In the genomic region with DNA sequence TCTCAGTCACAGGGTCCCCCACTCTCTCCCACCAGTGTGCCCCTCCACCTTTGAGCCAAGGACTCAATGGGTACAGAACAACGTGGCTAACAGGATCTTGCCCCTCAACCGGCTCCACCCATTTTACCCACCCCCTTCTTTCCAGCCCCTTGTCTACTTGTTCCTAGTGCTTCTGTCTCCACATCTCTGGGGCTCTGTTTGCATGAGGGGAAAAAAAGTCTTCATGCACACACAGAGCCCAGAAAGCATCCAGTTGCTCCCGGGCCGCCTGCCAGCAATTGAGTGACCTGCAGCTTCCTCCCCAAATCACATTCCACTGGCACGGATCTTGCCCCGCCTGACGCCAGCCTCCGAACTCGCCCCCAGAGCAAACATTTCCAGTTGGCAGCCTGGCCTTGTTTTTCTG, we compare ENCODE assay signal across 9 mouse cellular contexts. TPM values are rescaled to one million over a fixed set of nuclear protein-coding genes. Genes with fewer than 3 reads are reported as not detected.
DNase-seq lines count a peak whose midpoint lies in the region; ATAC-seq and TF ChIP-seq lines count a peak whose summit lies in the region.
"Had no signal": no experiment of that assay in that cellular context is flagged by ENCODE, and none has a peak within 500 bp of the region (broad histone marks: within the 10 kb centered on the region; RNA-seq: fewer than 3 reads in every experiment).

No protein-coding gene starts in this region.

- peak overlapping the region; percentile 19; the same call in 1 of the 2 replicates for H3K4me2 ChIP-seq in hindbrain, embryonic 14.5 days (replicated peaks)
- H3K4me2 ChIP-seq in lung, postnatal 0 days (replicated peaks; ENCODE audit: low read depth, low read length) = 0 out of 2 replicates have a peak overlapping the region, but pooled peaks have one; percentile 15

- ATAC-seq in hindbrain, embryonic 14.5 days (ENCODE audit: low FRiP score) = peak; percentile 75; the same call in 1 of the 2 replicates
- peak; percentile 84 for ATAC-seq in lung, postnatal 0 days

- no peak for TF ChIP-seq CTCF in cerebellum, adult 2 months (IDR thresholded peaks at IDR 0.05; ENCODE audit: borderline replicate concordance, insufficient read depth, low read depth, low read length)
- peak; percentile 13 for TF ChIP-seq CTCF in lung, postnatal 0 days (IDR thresholded peaks at IDR 0.05)
- TF ChIP-seq CTCF in small intestine, adult 2 months (IDR thresholded peaks at IDR 0.05; ENCODE audit: extremely low read depth, insufficient read length, insufficient replicate concordance, low read depth, low read length) = no peak
- no peak for TF ChIP-seq CTCF in thymus, adult 2 months (IDR thresholded peaks at IDR 0.05; ENCODE audit: borderline replicate concordance, control insufficient read depth, extremely low read depth, insufficient read depth, low read length, poor library complexity)

- peak; percentile 83 for TF ChIP-seq EP300 in lung, postnatal 0 days (IDR thresholded peaks at IDR 0.05)

- no peak for TF ChIP-seq POLR2A in cerebellum, adult 2 months (IDR thresholded peaks at IDR 0.05; ENCODE audit: borderline replicate concordance, insufficient read depth, low read length)
- no peak for TF ChIP-seq POLR2A in small intestine, adult 2 months (IDR thresholded peaks at IDR 0.05; ENCODE audit: low read depth, low read length)
- TF ChIP-seq POLR2A in thymus, adult 2 months (IDR thresholded peaks at IDR 0.05; ENCODE audit: control insufficient read depth, extremely low read depth, insufficient read depth, low read length, poor library complexity) = no peak

- peaks cover 15% of the 10 kb centered on the region; the same call in 1 of the 2 replicates for H3K4me1 ChIP-seq in cerebellum, adult 2 months (ENCODE audit: control insufficient read depth, insufficient read depth, low read length)
- no peaks in the 10 kb centered on the region; the same call in 1 of the 2 replicates for H3K4me1 ChIP-seq in hindbrain, embryonic 14.5 days (replicated peaks; ENCODE audit: control insufficient read depth, insufficient read depth, low read length)
- H3K4me1 ChIP-seq in lung, postnatal 0 days (ENCODE audit: insufficient read depth, low read depth, low read length) = peaks cover 31% of the 10 kb centered on the region
- H3K4me1 ChIP-seq in small intestine, adult 2 months (ENCODE audit: control insufficient read depth, insufficient read depth, insufficient read length, low read length) = peaks cover 3% of the 10 kb centered on the region; the same call in 1 of the 2 replicates
- no peaks in the 10 kb centered on the region for H3K4me1 ChIP-seq in thymus, adult 2 months (replicated peaks; ENCODE audit: control insufficient read depth, insufficient read depth, low read length)

- no peaks in the 10 kb centered on the region for H3K9me3 ChIP-seq in hindbrain, embryonic 14.5 days (ENCODE audit: control insufficient read depth, low read length)
- no peaks in the 10 kb centered on the region for H3K9me3 ChIP-seq in lung, postnatal 0 days (ENCODE audit: low read length)

- H3K4me3 ChIP-seq in cerebellum, adult 2 months (replicated peaks; ENCODE audit: insufficient read depth, low read depth, low read length) = no peak overlapping the region
- no peak overlapping the region for H3K4me3 ChIP-seq in hindbrain, embryonic 14.5 days (replicated peaks; ENCODE audit: low read length)
- no peak overlapping the region for H3K4me3 ChIP-seq in lung, postnatal 0 days (ENCODE audit: low read depth, low read length)
- no peak overlapping the region for H3K4me3 ChIP-seq in small intestine, adult 2 months (ENCODE audit: low read depth, low read length)
- H3K4me3 ChIP-seq in thymus, adult 2 months (ENCODE audit: control insufficient read depth, insufficient read depth, low read length) = no peak overlapping the region

- no peak overlapping the region for H3K27ac ChIP-seq in cerebellum, adult 2 months (ENCODE audit: insufficient read depth, low read length)
- peak overlapping the region; percentile 77 for H3K27ac ChIP-seq in hindbrain, embryonic 14.5 days
- peak overlapping the region; percentile 95 for H3K27ac ChIP-seq in lung, postnatal 0 days (ENCODE audit: low read length)
- H3K27ac ChIP-seq in small intestine, adult 2 months (ENCODE audit: insufficient read depth, low read depth, low read length) = peak overlapping the region; percentile 46
- no peak overlapping the region for H3K27ac ChIP-seq in thymus, adult 2 months (ENCODE audit: control insufficient read depth, insufficient read depth, low read length)
- H3K27ac ChIP-seq: macrophage had no signal

- WGBS in cerebellum, adult 2 months = 21% methylated on average over 9 of the region's 9 CpGs
- WGBS in hindbrain, embryonic 14.5 days = 33% methylated on average over 9 of the region's 9 CpGs
- 6% methylated on average over 9 of the region's 9 CpGs for WGBS in lung, postnatal 0 days
- 10% methylated on average over 9 of the region's 9 CpGs for WGBS in small intestine, adult 2 months
- WGBS in thymus, adult 2 months = 84% methylated on average over 9 of the region's 9 CpGs

- no peaks in the 10 kb centered on the region for H3K27me3 ChIP-seq in cerebellum, adult 2 months (ENCODE audit: control insufficient read depth, insufficient read depth, low read length)
- H3K27me3 ChIP-seq in hindbrain, embryonic 14.5 days (ENCODE audit: control insufficient read depth, insufficient read depth, low read length) = peaks cover 8% of the 10 kb centered on the region
- H3K27me3 ChIP-seq in lung, postnatal 0 days (replicated peaks; ENCODE audit: insufficient read depth, low read length) = no peaks in the 10 kb centered on the region
- H3K27me3 ChIP-seq in small intestine, adult 2 months (ENCODE audit: control insufficient read depth, insufficient read depth, low read length) = no peaks in the 10 kb centered on the region
- H3K27me3 ChIP-seq in thymus, adult 2 months (ENCODE audit: control insufficient read depth, insufficient read depth, low read length) = no peaks in the 10 kb centered on the region

- DNase-seq in Muller cell, postnatal 12 days (ENCODE audit: inconsistent ontology term) = peak; percentile 95
- peak; percentile 55 to 66 for DNase-seq in cerebellum, adult 2 months
- peak; percentile 94 for DNase-seq in gastrocnemius, adult 18-20 months (ENCODE audit: low spot score)
- DNase-seq in hindbrain, embryonic 14.5 days (ENCODE audit: low spot score) = peak; percentile 80
- DNase-seq in layer of hippocampus, postnatal 14 days (ENCODE audit: low spot score in 2 of 2) = peak; percentile 65 to 88
- peak; percentile 96 for DNase-seq in lung, postnatal 0 days (ENCODE audit: low spot score)
- DNase-seq in thymus, adult 2 months = no peak

- no peak overlapping the region for H3K9ac ChIP-seq in hindbrain, embryonic 14.5 days
- H3K9ac ChIP-seq in lung, postnatal 0 days (replicated peaks; ENCODE audit: low read depth) = no peak overlapping the region

- H3K36me3 ChIP-seq in hindbrain, embryonic 14.5 days (replicated peaks; ENCODE audit: control insufficient read depth, insufficient read depth) = no peaks in the 10 kb centered on the region
- H3K36me3 ChIP-seq in lung, postnatal 0 days (ENCODE audit: insufficient read depth, low read length) = no peaks in the 10 kb centered on the region
- H3K36me3 ChIP-seq in small intestine, adult 2 months (ENCODE audit: control insufficient read depth, insufficient read depth, low read length) = no peaks in the 10 kb centered on the region
- H3K36me3 ChIP-seq in thymus, adult 2 months (ENCODE audit: control insufficient read depth, insufficient read depth, low read length) = no peaks in the 10 kb centered on the region

RNA-seq across cellular contexts. Expression of gene Atoh8, which starts 8.8 kb away (rescaled TPM):
- 4.4 and 5.9 TPM in 2 replicates for polyA plus RNA-seq in cerebellum, adult 2 months (2012; rRNA removed)
- 1 to 10 TPM; 4.3 to 6.3 TPM for total RNA-seq in gastrocnemius, adult 18-20 months (2021)
- polyA plus RNA-seq in hindbrain, embryonic 14.5 days (2014; fragmentation: Nextera tagmentation; extraction: Ambion mirVana) = 3.0 and 3.3 TPM in 2 replicates
- 1 to 10 TPM; 3.3 to 4.5 TPM for total RNA-seq in layer of hippocampus, postnatal 14 days (2021)
- 17.3 and 20.6 TPM in 2 replicates for polyA plus RNA-seq in lung, postnatal 0 days (2015; fragmentation: Nextera tagmentation; extraction: Ambion mirVana)
- polyA plus RNA-seq in small intestine, adult 2 months (2012; rRNA removed) = 4.9 and 9.1 TPM in 2 replicates
- 3.6 and 3.8 TPM in 2 replicates for polyA plus RNA-seq in thymus, adult 2 months (2012; rRNA removed)
- polyA plus RNA-seq: macrophage had no signal

Comparison
In these comparisons a context has a peak if more than half of its experiments do, and no peak if none do; other contexts are left out.
1. H3K27ac ChIP-seq: peak in hindbrain, embryonic 14.5 days (single experiment), lung, postnatal 0 days (single experiment) and small intestine, adult 2 months (single experiment); none in cerebellum, adult 2 months (single experiment) and thymus, adult 2 months (single experiment).